Mouse (Mus musculus) MEL (cell line): Measurements from ENCODE around the gene Dpep1. TPM values are rescaled to one million over a fixed set of nuclear protein-coding genes. Genes with fewer than 3 reads are reported as not detected.

Experiments
- DNase-seq: peaks from one replicate; pipeline ENCODE4 v3.0.0; 2011; ENCODE audit warnings: low read depth, low spot score
- H3K27ac ChIP-seq: 2 replicates; pipeline ENCODE4 v1.5.1; 2012; ENCODE audit warnings: low read depth, mild to moderate bottlenecking, control low read depth, low read length, moderate library complexity; ENCODE audit not compliant: control insufficient read depth
- H3K27me3 ChIP-seq, 2 experiments: fragments of 150-350 bp in 1 of 2; sonication (generic) in 1 of 2; 2 replicates each; pipeline ENCODE4 v1.6.1; 2012; ENCODE audit warnings: low read length in 2 of 2, mild to moderate bottlenecking in 2 of 2, improper control_type of control experiment in 1 of 2, moderate library complexity in 1 of 2; ENCODE audit not compliant: insufficient read depth in 2 of 2, control insufficient read depth in 1 of 2
- H3K36me3 ChIP-seq, 2 experiments: 2 replicates each; pipeline ENCODE4 v1.6.1; 2012 to 2014; ENCODE audit warnings: low read length in 2 of 2, improper control_type of control experiment in 1 of 2, inconsistent platforms in 1 of 2, mild to moderate bottlenecking in 1 of 2; ENCODE audit not compliant: insufficient read depth in 2 of 2, control insufficient read depth in 1 of 2
- H3K4me1 ChIP-seq, 2 experiments: fragments of 150-350 bp in 1 of 2; sonication (generic) in 1 of 2; 2 replicates each; pipeline ENCODE4 v1.6.1; 2012; ENCODE audit warnings: low read length in 2 of 2, improper control_type of control experiment in 1 of 2, mild to moderate bottlenecking in 1 of 2; ENCODE audit not compliant: insufficient read depth in 2 of 2, control insufficient read depth in 1 of 2
- H3K4me3 ChIP-seq, 2 experiments: fragments of 150-350 bp in 1 of 2; sonication (generic) in 1 of 2; 2 replicates each; pipeline ENCODE4 v1.5.1; 2012; ENCODE audit warnings: low read depth in 2 of 2, low read length in 2 of 2, mild to moderate bottlenecking in 2 of 2, moderate library complexity in 2 of 2, control low read depth in 1 of 2, improper control_type of control experiment in 1 of 2; ENCODE audit not compliant: control insufficient read depth in 1 of 2, insufficient read depth in 1 of 2
- H3K79me2 ChIP-seq: 2 replicates; pipeline ENCODE4 v1.6.1; 2012; ENCODE audit warnings: mild to moderate bottlenecking, low read length, moderate library complexity; ENCODE audit not compliant: control insufficient read depth, poor library complexity, insufficient read depth
- H3K9ac ChIP-seq: 2 replicates; pipeline ENCODE4 v1.6.1; 2012; ENCODE audit warnings: low read depth, mild to moderate bottlenecking, control low read depth, low read length, moderate library complexity; ENCODE audit not compliant: control insufficient read depth, poor library complexity, severe bottlenecking
- H3K9me3 ChIP-seq: fragments of 150-350 bp; sonication (generic); replicated peaks from 2 replicates; pipeline ENCODE4 v1.6.1; 2012; ENCODE audit warnings: mild to moderate bottlenecking, low read length, improper control_type of control experiment, moderate library complexity; ENCODE audit not compliant: insufficient read depth
- CHD1 ChIP-seq: IDR thresholded peaks from 2 replicates; pipeline ENCODE4 v1.6.1; 2012; ENCODE audit warnings: low read depth, mild to moderate bottlenecking, inconsistent platforms, low read length, improper control_type of control experiment
- CHD2 ChIP-seq: IDR thresholded peaks from 2 replicates; pipeline ENCODE4 v1.6.1; 2011; ENCODE audit warnings: low read length, improper control_type of control experiment
- CTCF ChIP-seq, 3 experiments: IDR thresholded peaks in 2 of 3; conservative IDR thresholded peaks in 1 of 3; 2 replicates each; pipeline ENCODE4 v1.5.1; 2011 to 2012; ENCODE audit warnings: low read length in 3 of 3, low read depth in 2 of 3, mild to moderate bottlenecking in 2 of 3, improper control_type of control experiment in 1 of 3, inconsistent platforms in 1 of 3, mixed read lengths in 1 of 3, moderate library complexity in 1 of 3; ENCODE audit not compliant: control insufficient read depth in 1 of 3, insufficient read depth in 1 of 3, poor library complexity in 1 of 3, severe bottlenecking in 1 of 3
- EP300 ChIP-seq, 2 experiments: IDR thresholded peaks; 2 replicates each; pipeline ENCODE4 v1.6.1; 2011; ENCODE audit warnings: improper control_type of control experiment in 2 of 2, low read length in 2 of 2, low read depth in 1 of 2, mild to moderate bottlenecking in 1 of 2
- JUND ChIP-seq: IDR thresholded peaks from 2 replicates; pipeline ENCODE4 v1.6.1; 2011; ENCODE audit warnings: low read depth, mild to moderate bottlenecking, improper control_type of control experiment, low read length
- KAT2A ChIP-seq: conservative IDR thresholded peaks from 2 replicates; pipeline ENCODE4 v1.6.1; 2012; ENCODE audit warnings: low read depth, low read length, improper control_type of control experiment, inconsistent platforms
- MAX ChIP-seq: IDR thresholded peaks from 2 replicates; pipeline ENCODE4 v1.6.1; 2011; ENCODE audit warnings: low read length, improper control_type of control experiment
- MYB ChIP-seq: IDR thresholded peaks from 2 replicates; pipeline ENCODE4 v1.6.1; 2011; ENCODE audit warnings: mild to moderate bottlenecking, low read depth, low read length, improper control_type of control experiment
- MYC ChIP-seq: IDR thresholded peaks from 2 replicates; pipeline ENCODE4 v1.6.1; 2011; ENCODE audit warnings: low read depth, mild to moderate bottlenecking, low read length, improper control_type of control experiment, moderate library complexity
- NRF1 ChIP-seq: IDR thresholded peaks from 2 replicates; pipeline ENCODE4 v1.6.1; 2014; ENCODE audit warnings: low read depth, mild to moderate bottlenecking, inconsistent platforms, low read length, improper control_type of control experiment, moderate library complexity; ENCODE audit not compliant: poor library complexity, insufficient read depth, severe bottlenecking
- POLR2AphosphoS2 ChIP-seq: IDR thresholded peaks from 2 replicates; pipeline ENCODE4 v1.6.1; 2011; ENCODE audit warnings: low read length, improper control_type of control experiment
- POLR2AphosphoS5 ChIP-seq: IDR thresholded peaks from 2 replicates; pipeline ENCODE4 v1.6.1; 2012; ENCODE audit warnings: low read depth, borderline replicate concordance, mild to moderate bottlenecking, inconsistent platforms, low read length, moderate library complexity, mixed read lengths
- RAD21 ChIP-seq: IDR thresholded peaks from 2 replicates; pipeline ENCODE4 v1.6.1; 2011; ENCODE audit warnings: mild to moderate bottlenecking, low read depth, low read length, improper control_type of control experiment
- RCOR1 ChIP-seq: IDR thresholded peaks from 2 replicates; pipeline ENCODE4 v1.6.1; 2012; ENCODE audit warnings: low read depth, mild to moderate bottlenecking, inconsistent platforms, low read length, improper control_type of control experiment
- SMC3 ChIP-seq: IDR thresholded peaks from 2 replicates; pipeline ENCODE4 v1.6.1; 2011; ENCODE audit warnings: low read depth, low read length, improper control_type of control experiment
- TCF12 ChIP-seq: IDR thresholded peaks from 2 replicates; pipeline ENCODE4 v1.6.1; 2014; ENCODE audit warnings: low read depth, mild to moderate bottlenecking, inconsistent platforms, low read length, improper control_type of control experiment, moderate library complexity
- UBTF ChIP-seq: IDR thresholded peaks from 2 replicates; pipeline ENCODE4 v1.6.1; 2012; ENCODE audit warnings: low read depth, mild to moderate bottlenecking, inconsistent platforms, low read length, improper control_type of control experiment, moderate library complexity, borderline replicate concordance; ENCODE audit not compliant: insufficient read depth
- ZC3H11A ChIP-seq: IDR thresholded peaks from 2 replicates; pipeline ENCODE4 v1.6.1; 2012; ENCODE audit warnings: low read depth, mild to moderate bottlenecking, inconsistent platforms, low read length, improper control_type of control experiment
- ZKSCAN1 ChIP-seq: IDR thresholded peaks from 2 replicates; pipeline ENCODE4 v1.6.1; 2012; ENCODE audit warnings: low read depth, mild to moderate bottlenecking, inconsistent platforms, low read length, improper control_type of control experiment, moderate library complexity
- polyA plus RNA-seq, 2 experiments: library from polyadenylated mRNA; stranded (reverse) in 1 of 2; unstranded in 1 of 2; fragments of >175 nt in 1 of 2; fragments of >200 nt in 1 of 2; gene quantifications; 2 replicates each; pipeline versions ENCODE4 v1.2.1 to v1.2.4; 2012; ENCODE audit warnings: low replicate concordance in 2 of 2, low read depth in 1 of 2; ENCODE audit not compliant: insufficient read length in 2 of 2, insufficient read depth in 1 of 2, missing spikeins in 1 of 2
- total RNA-seq: library from RNA; depleted of rRNA; stranded (reverse); fragments of 300-350 nt; gene quantifications from 2 replicates; pipeline ENCODE4 v1.2.3, GENCODE M21; 2012

The Dpep1 gene
- total and polyA plus RNA-seq, 3 experiments = not detected

DNA sequence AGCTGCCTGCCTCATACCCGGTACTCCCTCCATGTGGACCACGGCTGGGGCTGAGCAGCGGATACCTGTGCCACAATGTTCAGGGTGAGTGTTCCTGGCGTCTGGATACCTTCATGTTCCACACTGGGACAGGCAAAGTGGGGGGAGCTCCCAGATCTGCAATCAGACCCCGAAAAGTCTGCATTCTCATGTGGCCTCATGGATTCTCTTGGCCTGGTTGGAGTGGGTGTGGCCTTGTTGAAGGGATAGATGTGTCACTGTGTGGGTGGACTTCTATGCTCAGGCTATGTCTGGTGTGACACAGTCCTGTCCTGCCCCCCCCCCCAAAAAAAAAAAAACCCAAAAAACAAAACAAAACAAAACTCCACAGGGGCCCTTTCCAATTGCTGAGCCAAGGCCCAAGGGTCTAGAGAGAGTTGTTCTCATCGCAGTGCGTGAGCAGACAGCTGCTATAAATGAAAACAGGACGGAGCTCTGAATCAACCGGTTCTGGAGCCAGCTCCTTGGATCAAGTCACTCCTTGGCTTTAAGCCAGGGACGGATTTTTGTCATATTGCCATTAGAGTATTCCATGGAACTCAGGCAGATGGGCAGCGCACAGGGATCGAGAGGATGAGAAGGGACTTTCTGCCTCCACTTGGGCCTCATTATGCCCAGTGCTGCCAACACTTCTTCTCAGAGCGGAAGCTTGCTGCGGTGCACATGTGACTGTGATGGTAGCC lies 44.1 kb upstream of the Dpep1 start:
- Histone ChIP-seq H3K9ac (no peak overlapping the region), H3K9me3 (no peaks in the 10 kb centered on the region), H3K36me3 (no peaks in the 10 kb centered on the region)
- TF ChIP-seq UBTF = no peak
- no peak for TF ChIP-seq JUND
- no peak for TF ChIP-seq CHD2
- no peak for TF ChIP-seq MYB
- TF ChIP-seq MYC = no peak
- TF ChIP-seq EP300 (IDR thresholded peaks at IDR 0.05; ENCODE audit: low read depth in 1 of 2, low read length in 2 of 2) = no peak
- TF ChIP-seq NRF1 = no peak
- no peak for TF ChIP-seq POLR2AphosphoS2
- no peak for TF ChIP-seq TCF12
- TF ChIP-seq, all 39 proteins: peak for 0
- Histone ChIP-seq H3K4me3 (no peak overlapping the region), H3K27ac (no peak overlapping the region), H3K79me2 (no peaks in the 10 kb centered on the region), H3K4me1 (no peaks in the 10 kb centered on the region), H3K27me3 (no peaks in the 10 kb centered on the region)
- DNase-seq = no peak

DNA sequence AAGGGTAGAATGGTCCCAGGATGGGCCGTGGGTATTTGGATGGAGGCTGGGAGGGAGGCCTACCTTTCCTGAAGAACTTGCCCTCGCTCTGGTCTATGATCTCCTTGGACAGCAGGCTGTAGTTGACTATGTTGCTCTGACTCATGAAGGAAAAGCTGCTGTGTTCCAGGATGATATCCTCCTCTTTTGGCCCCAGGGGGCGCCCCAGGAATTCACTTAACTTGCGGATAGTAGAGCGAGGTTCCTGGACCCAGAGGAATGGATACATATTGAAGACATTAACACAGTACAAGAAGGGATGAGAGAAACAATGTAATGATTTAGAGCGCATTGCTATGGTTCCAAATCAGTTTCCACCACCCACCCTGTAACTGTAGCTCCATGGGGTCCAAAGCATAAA lies 40.8 kb upstream of the Dpep1 start:
- TF ChIP-seq SMC3 (peak; percentile 49), NRF1 (no peak), CHD1 (no peak), CTCF (IDR thresholded peaks at IDR 0.05 in 2 of 3, conservative IDR thresholded peaks at IDR 0.05 in 1 of 3; ENCODE audit: control insufficient read depth in 1 of 3, insufficient read depth in 1 of 3, low read depth in 2 of 3, low read length in 3 of 3, poor library complexity in 1 of 3, severe bottlenecking in 1 of 3) (peak; percentile 25 to 61 (median 55); a peak in 5 of 6 replicates), ZKSCAN1 (no peak), KAT2A (no peak), MYB (no peak), TCF12 (no peak), RAD21 (peak; percentile 37), ZC3H11A (peak; percentile 47), POLR2AphosphoS5 (no peak), RCOR1 (no peak), MAX (no peak)
- Histone ChIP-seq H3K27ac (no peak overlapping the region), H3K36me3 (no peaks in the 10 kb centered on the region), H3K4me1 (no peaks in the 10 kb centered on the region), H3K79me2 (no peaks in the 10 kb centered on the region), H3K9me3 (no peaks in the 10 kb centered on the region), H3K9ac (no peak overlapping the region), H3K4me3 (no peak overlapping the region), H3K27me3 (peaks cover 1 to 4% of the 10 kb centered on the region in 2 experiments)
- peak; percentile 32 for DNase-seq
